Mouse (Mus musculus) megakaryocyte, embryonic 14.5 days (primary cell): ENCODE data around the gene Isg20.

Experiments
- FLI1 ChIP-seq: IDR thresholded peaks from 2 replicates; pipeline ENCODE4 v1.6.1; 2012; ENCODE audit warnings: low read length, inconsistent platforms, mixed read lengths
- GATA1 ChIP-seq: IDR thresholded peaks from 3 replicates; pipeline ENCODE4 v1.6.1; 2012; ENCODE audit warnings: mixed read lengths, low read length, inconsistent platforms, borderline replicate concordance

DNA sequence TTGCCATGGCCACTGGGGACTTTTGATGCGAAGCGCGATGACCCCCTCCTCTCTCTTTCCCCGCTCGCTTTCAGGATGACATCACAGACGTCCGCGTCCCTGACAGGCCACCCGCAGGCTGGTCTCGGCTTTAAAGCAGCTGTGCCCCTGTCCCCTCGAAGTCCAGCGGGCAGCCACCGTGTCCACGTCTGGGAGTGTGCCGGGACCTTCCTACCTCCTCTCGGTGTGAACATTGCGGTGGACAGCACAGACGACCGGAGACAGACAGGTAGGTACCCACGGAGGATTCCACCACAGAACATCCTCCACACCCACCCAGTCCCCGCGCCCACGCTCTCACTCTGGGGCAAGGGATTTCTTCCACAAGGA lies 30.8 kb upstream of the Isg20 start:
- TF ChIP-seq GATA1 (no peak), FLI1 (no peak)
